Mouse (Mus musculus): Measurements from ENCODE around the gene Gfpt2. TPM values are rescaled to one million over a fixed set of nuclear protein-coding genes. Genes with fewer than 3 reads are reported as not detected.

The Gfpt2 gene
- 6.5 and 11.2 TPM in 2 replicates for polyA plus RNA-seq (2012; rRNA removed)

GRCm38 (mm10) chr11:49793619-49794341 lies at the start of gene Gfpt2:
TSS of gene Gfpt2 (plus strand) at chr11:49794178.

GRCm38 (mm10) chr11:49846401-49847070 lies 52.6 kb downstream of the Gfpt2 start, which contains the start of gene Mapk9:
TSS of gene Mapk9 (plus strand) at chr11:49846751.

Other genes with a start within 250 kb of the Gfpt2 start
- not detected in 2 replicates for gene Olfr1380, start 237.3 kb upstream of the Gfpt2 start, polyA plus RNA-seq (2012; rRNA removed)
- gene Flt4, start 184.9 kb upstream of the Gfpt2 start, polyA plus RNA-seq (2012; rRNA removed): 2.2 and 3.3 TPM in 2 replicates
- gene Scgb3a1, start 130.6 kb upstream of the Gfpt2 start, polyA plus RNA-seq (2012; rRNA removed): 0.14 and 0.19 TPM in 2 replicates
- gene Cnot6, start 81.5 kb upstream of the Gfpt2 start, polyA plus RNA-seq (2012; rRNA removed): 67.6 and 79.4 TPM in 2 replicates
- 74.7 and 76.1 TPM in 2 replicates for gene Mapk9, start 52.6 kb downstream of the Gfpt2 start, polyA plus RNA-seq (2012; rRNA removed)
- 8.9 and 10.1 TPM in 2 replicates for gene Rasgef1c, start 107.7 kb downstream of the Gfpt2 start, polyA plus RNA-seq (2012; rRNA removed)
- gene Rnf130, start 231.2 kb downstream of the Gfpt2 start, polyA plus RNA-seq (2012; rRNA removed): 46.8 and 52.5 TPM in 2 replicates